Mouse (Mus musculus): Measurements from ENCODE around the gene Lypd1.

GRCm38 (mm10) chr1:125821101-125821500, 91.8 kb downstream of the Lypd1 start:
- TF ChIP-seq POLR2A (IDR thresholded peaks at IDR 0.05; ENCODE audit: control insufficient read depth, extremely low read depth, insufficient read depth, low read length, poor library complexity) (no peak), CTCF (IDR thresholded peaks at IDR 0.05; ENCODE audit: borderline replicate concordance, control insufficient read depth, extremely low read depth, insufficient read depth, low read length, poor library complexity) (no peak)

Data from thymus, adult 2 months (tissue).